Mouse (Mus musculus) ES-E14 (cell line): ENCODE measurements at regions not wholly inside any gene's neighbourhood (a gene's known extent, or its start where the extent isn't known, plus 50 kb on each side); places are given as distances from the start of the nearest gene placed in this dataset.

Experiments used
- HCFC1 ChIP-seq: IDR thresholded peaks from 2 replicates; pipeline ENCODE4 v1.6.1; 2012; ENCODE audit warnings: low read length, inconsistent platforms, borderline replicate concordance; ENCODE audit not compliant: insufficient read depth
- ZC3H11A ChIP-seq: IDR thresholded peaks from 2 replicates; pipeline ENCODE4 v1.6.1; 2012; ENCODE audit warnings: low read depth, mild to moderate bottlenecking, inconsistent platforms, low read length, borderline replicate concordance
- ZNF384 ChIP-seq: IDR thresholded peaks from 2 replicates; pipeline ENCODE4 v1.6.1; 2012; ENCODE audit warnings: low read depth, low read length, inconsistent platforms

DNA sequence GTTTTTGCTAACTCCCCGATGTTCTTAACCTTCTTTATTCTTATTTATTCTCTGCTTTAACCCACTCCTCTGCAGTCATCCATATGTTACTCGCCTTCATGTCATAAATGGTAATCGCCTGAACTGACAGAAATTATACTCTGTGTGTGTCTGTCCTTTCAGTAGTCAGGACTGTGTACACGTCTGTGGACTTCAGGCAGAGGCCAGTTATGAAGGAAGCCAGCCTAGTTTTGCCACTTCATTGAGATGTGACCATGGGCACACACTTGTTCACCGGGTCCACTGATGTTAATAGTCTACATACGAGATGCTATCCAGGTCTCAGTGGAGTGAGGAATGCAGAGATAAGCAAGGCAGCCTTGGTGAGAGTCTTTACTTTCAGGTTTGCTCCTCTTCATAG lies 143.0 kb downstream of the Bcl11b start:
- TF ChIP-seq ZC3H11A (no peak), ZNF384 (no peak), HCFC1 (no peak)
